Mouse (Mus musculus) embryonic facial prominence, embryonic 11.5 days (tissue): ENCODE measurements around the gene Gbf1. TPM values are rescaled to one million over a fixed set of nuclear protein-coding genes. Genes with fewer than 3 reads are reported as not detected.
A peak's percentile ranks its signal among the peaks of the same experiment; 100 is the strongest.

Experiments used
- ATAC-seq: fragments of 200-750 bp; cut with Nextera tagmentation; replicated peaks from 2 replicates; pipeline ENCODE4 v1.8.0; 2017; ENCODE audit warnings: low read depth; ENCODE audit not compliant: insufficient number of reproducible peaks, low FRiP score, low TSS enrichment
- DNase-seq: peaks from one replicate; pipeline ENCODE4 v3.0.0-alpha.2; 2015; ENCODE audit warnings: low spot score
- H3K27ac ChIP-seq: fragments of 300-500 bp; sonication (generic); replicated peaks from 2 replicates; pipeline ENCODE4 v1.5.1; 2014; ENCODE audit warnings: mild to moderate bottlenecking, low read depth, low read length, control low read depth
- H3K27me3 ChIP-seq: fragments of 300-500 bp; sonication (generic); 2 replicates; pipeline ENCODE4 v1.6.1; 2014; ENCODE audit warnings: mild to moderate bottlenecking, low read length, moderate library complexity, mixed read lengths; ENCODE audit not compliant: control insufficient read depth, insufficient read depth
- H3K36me3 ChIP-seq: fragments of 300-500 bp; sonication (generic); replicated peaks from 2 replicates; pipeline ENCODE4 v1.6.1; 2014; ENCODE audit warnings: low read depth, mild to moderate bottlenecking, low read length, moderate library complexity, mixed read lengths; ENCODE audit not compliant: control insufficient read depth, insufficient read depth
- H3K4me1 ChIP-seq: fragments of 300-500 bp; sonication (generic); 2 replicates; pipeline ENCODE4 v1.6.1; 2014; ENCODE audit warnings: low read length, mixed read lengths; ENCODE audit not compliant: control insufficient read depth, insufficient read depth
- H3K4me2 ChIP-seq: fragments of 300-500 bp; sonication (generic); 2 replicates; pipeline ENCODE4 v1.6.1; 2014; ENCODE audit warnings: low read depth, mild to moderate bottlenecking, control low read depth, low read length, moderate library complexity
- H3K4me3 ChIP-seq: fragments of 300-500 bp; sonication (generic); 2 replicates; pipeline ENCODE4 v1.5.1; 2014; ENCODE audit warnings: low read depth, low read length, control low read depth
- H3K9ac ChIP-seq: fragments of 300-500 bp; sonication (generic); replicated peaks from 2 replicates; pipeline ENCODE4 v1.6.1; 2014; ENCODE audit warnings: mild to moderate bottlenecking, control low read depth, low read length
- H3K9me3 ChIP-seq: fragments of 300-500 bp; sonication (generic); replicated peaks from 2 replicates; pipeline ENCODE4 v1.6.1; 2016; ENCODE audit warnings: mild to moderate bottlenecking, low read length, inconsistent platforms, mixed read lengths; ENCODE audit not compliant: control insufficient read depth
- WGBS: fragments of 180-500 bp; shearing (Covaris S2); extraction: QIAGEN DNeasy Blood & Tissue Kit; methylation state at CpG from one replicate; pipeline ENCODE4 v1.1.7; 2014; 5-methylcytosine and 5-hydroxymethylcytosine counted together
- polyA plus RNA-seq: library from polyadenylated mRNA; unstranded; fragments of >200 nt; fragmentation: Nextera tagmentation; extraction: Ambion mirVana; gene quantifications from 2 replicates; pipeline ENCODE4 v1.2.1, GENCODE M21; 2014

Gene Gbf1
- polyA plus RNA-seq, 1 experiment from 2014 or later, result 33.4 TPM

DNA sequence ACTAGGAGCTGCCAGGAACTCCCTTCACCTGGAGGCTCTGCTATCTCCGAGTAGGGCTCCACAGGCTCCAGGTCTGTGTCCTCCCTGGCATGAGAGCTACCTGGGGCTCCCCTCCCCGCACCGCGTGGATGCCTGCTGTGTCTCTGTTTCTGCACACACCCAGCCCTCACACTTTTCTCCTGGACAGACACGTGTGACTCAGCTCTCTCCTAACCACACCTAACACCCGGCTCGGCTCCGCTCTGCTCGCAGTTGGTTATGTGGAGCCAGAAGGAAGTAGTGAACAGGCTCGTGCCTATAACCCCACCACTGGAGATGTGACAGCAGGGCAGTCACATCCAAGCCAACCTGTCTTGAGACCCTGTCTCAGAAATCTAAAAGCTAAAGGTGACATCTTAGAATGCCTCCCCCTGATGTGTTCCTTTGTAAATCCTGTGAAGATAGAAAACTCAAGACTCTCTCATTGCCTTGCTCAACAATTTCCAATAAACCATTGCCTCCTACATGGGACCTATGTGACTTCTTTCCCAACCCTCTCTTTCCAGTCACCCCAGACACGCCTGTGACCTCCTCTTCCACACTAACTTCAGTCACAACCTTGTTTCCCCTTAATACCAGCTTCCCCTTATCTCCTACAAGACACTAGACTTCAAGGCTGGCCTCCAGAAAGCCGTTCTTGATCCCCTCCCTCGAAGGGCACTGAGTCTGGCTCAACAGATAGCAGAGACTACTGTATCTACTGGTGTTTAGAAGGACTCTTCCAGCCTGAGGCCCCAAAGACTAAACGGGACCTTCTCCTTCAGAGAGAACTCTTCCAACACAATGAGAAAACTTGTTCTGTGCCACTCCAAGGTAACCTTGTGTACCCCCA, 162.8 kb downstream of the Gbf1 start:
- no peak overlapping the region for H3K4me3 ChIP-seq
- H3K9me3 ChIP-seq, result no peaks in the 10 kb centered on the region
- H3K36me3 ChIP-seq, result no peaks in the 10 kb centered on the region; the same call in 1 of the 2 replicates
- no peak overlapping the region for H3K27ac ChIP-seq
- no peak for ATAC-seq
- no peak for DNase-seq
- peaks cover 7% of the 10 kb centered on the region for H3K4me1 ChIP-seq
- peaks cover 64% of the 10 kb centered on the region for H3K27me3 ChIP-seq
- WGBS, result 42% methylated on average over 14 of the region's 14 CpGs
- H3K4me2 ChIP-seq, result no peak overlapping the region
- H3K9ac ChIP-seq, result no peak overlapping the region

- H3K9ac ChIP-seq, result no peak overlapping the region
- WGBS, result 52% methylated on average over 12 of the region's 12 CpGs
- ATAC-seq, result no peak
- no peaks in the 10 kb centered on the region for H3K36me3 ChIP-seq
- H3K9me3 ChIP-seq, result no peaks in the 10 kb centered on the region
- peaks cover 71% of the 10 kb centered on the region for H3K27me3 ChIP-seq
- DNase-seq, result no peak
- H3K4me2 ChIP-seq, result no peak overlapping the region; the same call in 1 of the 2 replicates
- H3K4me1 ChIP-seq, result peaks cover 7% of the 10 kb centered on the region
- H3K27ac ChIP-seq, result no peak overlapping the region
- no peak overlapping the region for H3K4me3 ChIP-seq
Measured at GRCm38 (mm10) chr19:46315752-46316610, 163.7 kb downstream of the Gbf1 start.

- ATAC-seq (no peak), DNase-seq (no peak)
- 30% methylated on average over 15 of the region's 15 CpGs for WGBS
- Histone ChIP-seq H3K4me2 (peak overlapping the region; percentile 80), H3K36me3 (no peaks in the 10 kb centered on the region), H3K27me3 (peaks cover 76% of the 10 kb centered on the region), H3K27ac (no peak overlapping the region), H3K4me3 (peak overlapping the region; percentile 43), H3K9me3 (no peaks in the 10 kb centered on the region), H3K4me1 (peaks cover 7% of the 10 kb centered on the region), H3K9ac (peak overlapping the region; percentile 41; the same call in 1 of the 2 replicates)
Measured at GRCm38 (mm10) chr19:46316846-46317545, 164.7 kb downstream of the Gbf1 start.

- no peak for ATAC-seq
Measured at GRCm38 (mm10) chr19:46317546-46317885, 165.2 kb downstream of the Gbf1 start.

DNA sequence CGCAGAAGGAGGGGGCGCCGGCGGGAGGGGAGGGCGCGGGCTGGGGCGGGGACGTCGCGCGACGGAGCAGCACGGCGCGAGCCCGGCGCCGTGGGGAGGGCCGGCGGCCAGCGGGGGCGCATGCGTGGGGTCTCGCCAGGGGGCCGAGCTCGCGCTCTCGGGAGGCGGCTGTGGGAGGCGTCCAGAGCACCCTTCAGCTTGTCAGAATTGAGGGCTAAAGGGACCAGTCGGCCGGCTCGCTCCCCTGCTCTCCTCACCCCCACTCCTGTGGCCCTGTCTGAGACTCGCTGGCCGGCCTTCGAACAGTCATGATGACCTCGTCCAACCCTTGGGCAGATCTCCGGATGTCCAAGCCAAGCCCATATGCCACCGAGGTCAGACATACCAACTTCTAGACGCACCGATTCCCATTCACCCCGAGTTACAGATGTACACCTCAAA, 165.7 kb downstream of the Gbf1 start:
- H3K4me3 ChIP-seq, result peak overlapping the region; percentile 43
- H3K27ac ChIP-seq, result no peak overlapping the region
- ATAC-seq (no peak), DNase-seq (no peak)
- H3K4me2 ChIP-seq, result peak overlapping the region; percentile 80
- H3K36me3 ChIP-seq, result no peaks in the 10 kb centered on the region
- peaks cover 7% of the 10 kb centered on the region for H3K4me1 ChIP-seq
- WGBS, result 3% methylated on average over 33 of the region's 42 CpGs
- peak overlapping the region; percentile 41 for H3K9ac ChIP-seq
- peaks cover 79% of the 10 kb centered on the region for H3K27me3 ChIP-seq
- H3K9me3 ChIP-seq, result no peaks in the 10 kb centered on the region

More at GRCm38 (mm10) chr19:46317546-46317885, 165.2 kb downstream of the Gbf1 start:
- Histone ChIP-seq H3K4me1 (peaks cover 7% of the 10 kb centered on the region), H3K36me3 (no peaks in the 10 kb centered on the region), H3K27ac (no peak overlapping the region), H3K9me3 (no peaks in the 10 kb centered on the region), H3K27me3 (peaks cover 78% of the 10 kb centered on the region), H3K4me3 (peak overlapping the region; percentile 43), H3K4me2 (peak overlapping the region; percentile 80), H3K9ac (peak overlapping the region; percentile 41)
- DNase-seq, result no peak
- under 1% methylated on average over 36 of the region's 48 CpGs for WGBS

DNA sequence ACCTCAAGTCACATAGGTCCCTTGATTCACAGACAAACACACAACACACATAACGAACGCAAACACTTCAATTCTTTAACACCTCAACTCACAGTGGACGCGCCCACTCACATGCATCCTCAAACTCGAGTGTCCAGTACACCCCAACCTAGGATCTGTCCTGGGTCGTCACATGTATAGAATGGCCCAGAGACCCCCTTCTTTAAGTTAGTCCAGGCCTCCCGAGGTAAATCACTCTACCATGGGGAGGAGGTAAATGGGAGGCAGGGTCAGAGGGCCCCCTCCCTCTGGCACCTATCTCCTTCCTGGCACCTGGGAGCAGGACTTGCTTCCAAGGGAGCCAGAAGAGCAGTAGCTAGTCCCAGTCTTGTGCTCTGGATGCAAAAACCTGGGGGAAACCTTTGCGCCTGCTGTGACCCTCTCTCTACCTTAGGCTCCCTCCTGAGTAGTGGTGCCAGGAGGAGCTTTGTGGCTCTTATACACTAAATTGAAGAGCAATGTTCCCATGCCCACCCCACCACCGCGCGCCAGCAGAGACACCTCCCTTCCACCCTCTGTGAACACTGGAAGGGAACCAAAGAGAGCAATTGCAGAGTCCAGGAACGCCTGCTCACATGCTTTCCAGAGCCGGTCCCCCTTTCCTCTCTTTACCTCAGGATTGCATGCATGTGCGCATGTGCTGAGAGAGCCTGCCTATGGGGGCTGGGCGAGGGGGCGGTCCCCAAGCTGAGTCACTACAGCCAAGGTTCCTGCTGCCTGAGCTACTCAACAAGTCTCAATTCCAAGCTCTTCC, 166.5 kb downstream of the Gbf1 start:
- 10% methylated on average over 16 of the region's 16 CpGs for WGBS
- no peaks in the 10 kb centered on the region for H3K9me3 ChIP-seq
- DNase-seq (peak; percentile 61), ATAC-seq (no peak)
- H3K4me1 ChIP-seq, result peaks cover 7% of the 10 kb centered on the region
- H3K9ac ChIP-seq, result no peak overlapping the region
- H3K27me3 ChIP-seq, result peaks cover 76% of the 10 kb centered on the region
- H3K36me3 ChIP-seq, result no peaks in the 10 kb centered on the region
- no peak overlapping the region for H3K4me2 ChIP-seq
- H3K4me3 ChIP-seq, result no peak overlapping the region; the same call in 1 of the 2 replicates
- H3K27ac ChIP-seq, result no peak overlapping the region

DNA sequence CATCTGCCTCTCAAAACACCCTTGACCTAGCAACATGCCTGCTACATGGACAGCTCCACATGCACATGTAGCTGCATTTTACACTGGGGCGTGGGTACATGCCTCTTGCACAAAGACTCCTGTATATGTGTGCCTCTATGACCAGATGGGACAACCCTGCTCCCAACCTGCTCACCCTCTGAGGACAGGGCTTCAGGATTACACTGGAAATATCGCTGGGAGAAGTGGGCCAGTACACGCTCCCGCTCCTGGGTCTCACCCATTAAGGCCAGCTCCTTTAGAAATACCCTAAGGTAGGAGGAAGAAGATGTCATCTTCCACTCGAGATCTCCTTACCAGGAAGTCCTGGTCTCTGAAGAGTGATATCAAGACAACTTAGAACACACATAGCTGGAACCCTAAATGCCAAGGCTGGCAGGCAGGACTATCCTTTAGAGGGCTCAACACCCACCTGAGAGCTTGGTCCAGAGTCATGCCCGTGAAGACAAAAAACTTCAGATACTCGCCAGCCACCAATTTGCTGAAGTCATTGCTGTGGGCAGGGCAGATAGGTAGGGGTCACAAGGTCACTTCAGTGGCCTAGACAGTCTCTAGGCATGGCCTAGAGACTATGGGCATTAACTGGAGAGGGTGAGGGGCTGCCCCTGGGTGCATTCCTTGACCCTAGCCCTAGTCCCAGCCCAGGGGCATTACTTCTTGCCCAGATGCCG, 167.9 kb downstream of the Gbf1 start:
- DNase-seq, result no peak

More for the DNA sequence above, 167.9 kb downstream of the Gbf1 start:
- peaks cover 7% of the 10 kb centered on the region for H3K4me1 ChIP-seq
- H3K4me3 ChIP-seq, result no peak overlapping the region
- H3K27ac ChIP-seq, result no peak overlapping the region
- no peak overlapping the region for H3K9ac ChIP-seq
- H3K4me2 ChIP-seq, result no peak overlapping the region
- ATAC-seq, result no peak
- no peaks in the 10 kb centered on the region for H3K9me3 ChIP-seq
- WGBS, result 80% methylated on average over 8 of the region's 8 CpGs
- H3K36me3 ChIP-seq, result no peaks in the 10 kb centered on the region
- H3K27me3 ChIP-seq, result peaks cover 78% of the 10 kb centered on the region
